Mouse (Mus musculus) ES-CJ7 (cell line): ENCODE data around the gene Dusp18.

ENCODE experiments used
- DNase-seq: peaks from one replicate; pipeline ENCODE4 v3.0.0; 2011; ENCODE audit warnings: low read depth, low spot score

The Dusp18 gene

GRCm38 (mm10) chr11:3894406-3895281 is at the start of gene Dusp18, which contains the start of gene 4921536K21Rik:
Gene Dusp18, plus strand, starts transcription at chr11:3895240.
Gene 4921536K21Rik, minus strand, starts transcription at chr11:3895098.
- peak; percentile 97 for DNase-seq

GRCm38 (mm10) chr11:3846351-3846750 is 48.7 kb upstream of the Dusp18 start:
- DNase-seq = no peak

- peak; percentile 46 for DNase-seq
Observed at GRCm38 (mm10) chr11:3849469-3850314, 45.3 kb upstream of the Dusp18 start.

- no peak for DNase-seq
Observed at GRCm38 (mm10) chr11:3850315-3850614, 44.8 kb upstream of the Dusp18 start.

GRCm38 (mm10) chr11:3850746-3851277 is 44.2 kb upstream of the Dusp18 start:
- DNase-seq = no peak

GRCm38 (mm10) chr11:3851872-3852271 is 43.2 kb upstream of the Dusp18 start:
- DNase-seq = no peak

- no peak for DNase-seq
Observed at GRCm38 (mm10) chr11:3853031-3853430, 42.0 kb upstream of the Dusp18 start.

- no peak for DNase-seq
Observed at GRCm38 (mm10) chr11:3853481-3854034, 41.5 kb upstream of the Dusp18 start.

- DNase-seq = no peak
Observed at GRCm38 (mm10) chr11:3854156-3854555, 40.9 kb upstream of the Dusp18 start.

- DNase-seq = no peak
Observed at GRCm38 (mm10) chr11:3855846-3856245, 39.2 kb upstream of the Dusp18 start.

- DNase-seq = no peak
Observed at GRCm38 (mm10) chr11:3857902-3858301, 37.1 kb upstream of the Dusp18 start.

GRCm38 (mm10) chr11:3859778-3860177 is 35.3 kb upstream of the Dusp18 start:
- DNase-seq = no peak

- no peak for DNase-seq
Observed at GRCm38 (mm10) chr11:3860361-3860760, 34.7 kb upstream of the Dusp18 start.

GRCm38 (mm10) chr11:3862661-3863453 is 32.2 kb upstream of the Dusp18 start:
- DNase-seq = no peak

GRCm38 (mm10) chr11:3863454-3864112 is 31.5 kb upstream of the Dusp18 start, which contains the start of gene Osbp2:
Gene Osbp2, minus strand, starts transcription at chr11:3863903.
- peak; percentile 56 for DNase-seq

GRCm38 (mm10) chr11:3864343-3864742 is 30.7 kb upstream of the Dusp18 start:
- DNase-seq = no peak

GRCm38 (mm10) chr11:3876419-3876818 is 18.6 kb upstream of the Dusp18 start:
- DNase-seq = no peak

- peak; percentile 21 for DNase-seq
Observed at GRCm38 (mm10) chr11:3878660-3879059, 16.4 kb upstream of the Dusp18 start.

- DNase-seq = peak; percentile 92
Observed at GRCm38 (mm10) chr11:3879836-3880235, 15.2 kb upstream of the Dusp18 start.

- DNase-seq = no peak
Observed at GRCm38 (mm10) chr11:3883711-3884110, 11.3 kb upstream of the Dusp18 start.

GRCm38 (mm10) chr11:3887331-3887730 is 7.7 kb upstream of the Dusp18 start:
- DNase-seq = no peak
